Mouse (Mus musculus) c-Kit-positive CD71-positive TER-119-positive erythroid progenitor cells, embryonic 14.5 days (primary cell): ENCODE measurements around the gene Dda1.

ENCODE experiments used
- DNase-seq: peaks from one replicate; pipeline ENCODE4 v3.0.0-alpha.2; 2013; ENCODE audit warnings: low spot score

Dda1 gene

GRCm38 (mm10) chr8:71496481-71496880 is 27.5 kb downstream of the Dda1 start:
- DNase-seq: no peak

- DNase-seq: no peak
Observed at GRCm38 (mm10) chr8:71497077-71497645, 28.2 kb downstream of the Dda1 start.

GRCm38 (mm10) chr8:71497881-71498501 is 29.0 kb downstream of the Dda1 start:
- DNase-seq: no peak

GRCm38 (mm10) chr8:71498816-71499690 is 30.1 kb downstream of the Dda1 start:
- DNase-seq: no peak

- DNase-seq: no peak
Observed at GRCm38 (mm10) chr8:71504349-71504748, 35.4 kb downstream of the Dda1 start.

- no peak for DNase-seq
Observed at GRCm38 (mm10) chr8:71505326-71505725, 36.3 kb downstream of the Dda1 start.

- no peak for DNase-seq
Observed at GRCm38 (mm10) chr8:71505979-71506378, 37.0 kb downstream of the Dda1 start.

- peak; percentile 55 for DNase-seq
Observed at GRCm38 (mm10) chr8:71507589-71508104, 38.6 kb downstream of the Dda1 start.

GRCm38 (mm10) chr8:71509316-71509715 is 40.3 kb downstream of the Dda1 start:
- DNase-seq: no peak

GRCm38 (mm10) chr8:71511644-71512043 is 42.6 kb downstream of the Dda1 start, which contains the start of gene Plvap:
Plvap (minus strand) TSS chr8:71511752.
- DNase-seq: peak; percentile 55

- no peak for DNase-seq
Observed at GRCm38 (mm10) chr8:71513018-71513754, 44.2 kb downstream of the Dda1 start.

GRCm38 (mm10) chr8:71515043-71515442 is 46.0 kb downstream of the Dda1 start:
- no peak for DNase-seq

GRCm38 (mm10) chr8:71516786-71517185 is 47.8 kb downstream of the Dda1 start:
- DNase-seq: no peak

GRCm38 (mm10) chr8:71519037-71519825 is 50.2 kb downstream of the Dda1 start:
- DNase-seq: peak; percentile 57

- DNase-seq: peak; percentile 83
Observed at GRCm38 (mm10) chr8:71521634-71522033, 52.6 kb downstream of the Dda1 start.

- DNase-seq: no peak
Observed at GRCm38 (mm10) chr8:71525226-71526050, 56.4 kb downstream of the Dda1 start, which contains the start of gene Ccdc194. Ccdc194 (minus strand) TSS chr8:71525711.
